Mouse (Mus musculus): ENCODE data around the gene Mns1.
"Not testable (repeated sequence)": the region's sequence is repeated elsewhere in the genome, so short reads cannot be mapped to it uniquely, and the experiment has no call there.

Gene Mns1

GRCm38 (mm10) chr9:72437822-72438701 lies at the start of gene Mns1:
TSS of gene Mns1 (plus strand) at chr9:72438011.
- DNase-seq (ENCODE audit: low spot score) = peak; percentile 94

- no peak for DNase-seq (ENCODE audit: low spot score)
Observed at GRCm38 (mm10) chr9:72388934-72389333, 48.9 kb upstream of the Mns1 start.

DNA sequence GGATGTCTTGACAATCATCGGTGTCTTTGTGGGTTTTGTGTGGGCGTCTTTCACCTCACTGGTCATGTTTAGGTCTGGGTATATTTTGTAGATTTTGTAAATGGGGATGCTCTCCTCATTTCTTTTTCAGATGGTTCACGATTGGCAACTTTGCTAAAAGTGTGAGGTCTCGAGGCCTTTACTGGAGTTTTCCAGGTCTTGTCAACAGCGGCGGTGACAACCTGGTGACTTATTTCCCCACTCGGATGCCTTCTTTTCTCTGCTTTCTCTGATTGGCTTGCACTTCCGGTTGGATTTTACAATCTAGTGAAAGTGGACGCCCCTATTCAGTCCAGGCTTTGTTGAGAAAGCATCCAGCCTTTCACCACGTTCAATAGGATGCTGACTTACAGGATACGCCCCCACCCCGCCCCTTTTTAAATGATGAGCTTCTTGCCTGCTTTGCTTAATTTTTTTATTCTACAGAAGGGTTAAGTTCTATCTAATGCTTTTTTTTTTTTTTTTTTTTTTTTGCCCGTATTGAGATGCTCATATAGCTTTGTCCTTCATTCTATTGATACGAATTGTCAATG lies 48.3 kb upstream of the Mns1 start:
- DNase-seq (ENCODE audit: low spot score) = no peak

- DNase-seq (ENCODE audit: low spot score) = no peak
Observed at GRCm38 (mm10) chr9:72390321-72391077, 47.3 kb upstream of the Mns1 start.

DNA sequence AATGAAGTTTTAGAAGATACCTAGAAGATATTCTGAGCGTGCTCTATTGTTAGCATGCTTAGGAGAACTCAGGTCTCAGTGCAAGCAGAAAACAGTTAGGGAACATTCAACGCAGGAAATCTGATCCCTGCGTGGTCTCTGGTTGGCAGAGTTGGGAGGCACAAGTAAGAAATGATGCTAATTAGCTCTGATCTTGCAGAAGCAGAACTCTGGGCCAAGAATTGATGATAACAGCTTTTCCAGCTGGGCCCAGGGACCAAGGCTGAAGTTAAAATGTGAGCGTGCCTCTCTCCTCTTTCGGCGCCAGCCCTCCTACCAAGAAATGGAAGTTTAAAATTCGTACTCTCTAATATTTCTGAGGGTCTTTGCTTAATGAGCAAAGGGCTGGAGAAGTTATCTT lies 45.1 kb upstream of the Mns1 start:
- DNase-seq (ENCODE audit: low spot score) = no peak

- DNase-seq (ENCODE audit: low spot score) = no peak
Observed at GRCm38 (mm10) chr9:72393238-72393637, 44.6 kb upstream of the Mns1 start.

DNA sequence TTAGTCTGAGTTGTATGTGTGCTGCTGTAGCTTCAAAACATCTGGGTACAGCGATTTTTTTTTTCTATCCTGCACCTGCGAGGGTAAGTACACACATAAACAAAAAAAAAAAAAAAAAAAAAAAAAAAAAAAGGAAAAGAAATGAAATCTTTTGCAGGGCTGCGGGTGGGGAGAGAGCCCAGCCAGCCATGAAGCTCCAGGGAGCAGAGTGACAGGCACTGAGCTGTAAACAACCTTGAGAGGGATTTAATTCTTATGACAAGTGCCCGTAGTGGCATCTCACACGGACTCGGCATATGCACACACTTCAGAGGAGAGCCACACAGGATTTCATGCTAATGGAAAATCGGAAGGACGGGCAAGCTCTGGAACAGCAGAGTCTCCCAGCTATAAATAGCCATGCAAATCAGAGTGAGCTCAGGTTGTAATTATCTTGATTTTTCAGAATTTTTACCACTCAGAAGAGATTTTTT lies 43.9 kb upstream of the Mns1 start:
- DNase-seq (ENCODE audit: low spot score) = no peak

- DNase-seq (ENCODE audit: low spot score) = no peak
Observed at GRCm38 (mm10) chr9:72400121-72400520, 37.7 kb upstream of the Mns1 start.

DNA sequence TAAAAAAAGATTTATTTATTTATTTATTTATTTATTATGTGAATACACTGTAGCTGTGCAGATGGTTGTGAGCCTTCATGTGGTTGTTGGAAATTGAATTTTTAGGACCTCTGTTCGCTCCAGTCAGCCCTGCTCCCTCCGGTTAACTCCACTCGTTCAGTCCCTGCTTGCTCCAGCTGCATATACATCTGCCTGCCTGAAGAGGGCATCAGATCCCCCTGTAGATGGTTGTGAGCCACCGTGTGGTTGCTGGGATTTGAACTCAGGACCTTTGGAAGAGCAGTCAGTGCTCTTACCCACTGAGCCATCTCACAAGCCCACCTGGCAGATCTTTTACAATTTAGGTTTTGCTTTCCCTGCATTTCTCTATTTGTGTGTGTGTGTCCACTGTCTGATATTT lies 36.0 kb upstream of the Mns1 start:
- not testable (repeated sequence) for DNase-seq (ENCODE audit: low spot score)

- no peak for DNase-seq (ENCODE audit: low spot score)
Observed at GRCm38 (mm10) chr9:72403421-72403820, 34.4 kb upstream of the Mns1 start.

DNA sequence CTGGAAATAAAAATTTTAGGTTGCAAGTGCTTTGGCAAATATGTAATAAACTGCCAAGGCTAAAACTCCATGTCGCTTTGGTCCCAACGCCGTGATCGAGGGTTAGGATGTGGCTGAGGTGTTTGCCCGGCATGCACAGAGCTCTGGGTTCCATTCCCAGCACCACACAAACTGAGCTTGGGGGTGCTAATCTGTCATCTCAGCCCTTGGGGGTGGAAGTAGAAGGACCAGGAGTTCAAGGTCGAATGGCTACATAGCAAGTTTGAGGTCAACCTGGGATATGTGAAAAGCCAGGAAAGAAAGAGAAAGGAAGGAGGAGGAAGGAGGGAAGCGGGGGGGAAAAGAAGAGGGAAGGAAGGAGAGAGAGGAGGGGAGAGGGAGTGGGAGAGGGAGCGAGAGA lies 33.4 kb upstream of the Mns1 start:
- DNase-seq (ENCODE audit: low spot score) = no peak

DNA sequence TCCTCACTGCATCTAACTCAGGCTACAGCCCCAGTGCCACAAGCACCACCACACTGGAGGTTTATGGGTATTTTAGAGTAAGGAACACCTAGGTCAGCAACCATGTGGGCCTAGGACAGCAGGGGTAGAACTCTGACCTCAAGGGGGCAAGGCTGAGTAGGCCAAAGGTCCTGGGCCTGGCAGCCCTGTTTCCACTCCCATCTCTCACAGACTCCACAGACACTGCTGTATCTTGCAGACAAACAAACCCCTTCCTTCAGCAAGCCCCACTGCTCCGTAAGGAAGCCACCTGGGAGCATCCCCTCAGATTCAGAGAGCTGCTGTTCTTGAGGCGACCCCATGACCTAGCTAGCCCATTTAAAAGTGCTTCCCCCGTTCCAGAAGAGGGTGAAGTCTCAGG lies 32.9 kb upstream of the Mns1 start:
- no peak for DNase-seq (ENCODE audit: low spot score)

GRCm38 (mm10) chr9:72405882-72406638 lies 31.8 kb upstream of the Mns1 start:
- DNase-seq (ENCODE audit: low spot score) = no peak

DNA sequence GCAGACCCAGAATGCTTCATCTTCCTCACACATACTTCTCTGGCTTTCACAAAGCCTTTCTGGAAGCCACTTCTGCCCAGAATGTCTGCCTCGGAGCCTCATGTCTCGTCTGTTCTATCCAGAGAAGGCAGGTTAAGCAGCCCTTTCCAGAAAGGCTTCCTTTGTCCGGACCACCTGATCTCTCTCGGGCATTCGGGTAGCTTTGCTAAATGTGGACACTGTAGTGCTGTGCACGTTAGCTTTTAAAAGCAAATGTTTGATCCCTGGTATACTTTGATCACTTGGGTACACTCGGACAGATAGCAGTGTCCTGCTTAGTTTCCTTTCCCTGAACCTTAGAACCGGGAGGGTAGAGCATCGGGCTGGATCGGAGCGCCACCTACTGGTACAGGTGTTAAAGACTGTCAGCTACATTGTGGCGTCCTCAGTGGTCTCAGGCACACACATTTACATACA lies 29.7 kb upstream of the Mns1 start:
- DNase-seq (ENCODE audit: low spot score) = peak; percentile 82

- DNase-seq (ENCODE audit: low spot score) = peak; percentile 32
Observed at GRCm38 (mm10) chr9:72409381-72410225, 28.2 kb upstream of the Mns1 start.

GRCm38 (mm10) chr9:72411746-72412145 lies 26.1 kb upstream of the Mns1 start:
- DNase-seq (ENCODE audit: low spot score) = no peak

- no peak for DNase-seq (ENCODE audit: low spot score)
Observed at GRCm38 (mm10) chr9:72418443-72418842, 19.4 kb upstream of the Mns1 start.

DNA sequence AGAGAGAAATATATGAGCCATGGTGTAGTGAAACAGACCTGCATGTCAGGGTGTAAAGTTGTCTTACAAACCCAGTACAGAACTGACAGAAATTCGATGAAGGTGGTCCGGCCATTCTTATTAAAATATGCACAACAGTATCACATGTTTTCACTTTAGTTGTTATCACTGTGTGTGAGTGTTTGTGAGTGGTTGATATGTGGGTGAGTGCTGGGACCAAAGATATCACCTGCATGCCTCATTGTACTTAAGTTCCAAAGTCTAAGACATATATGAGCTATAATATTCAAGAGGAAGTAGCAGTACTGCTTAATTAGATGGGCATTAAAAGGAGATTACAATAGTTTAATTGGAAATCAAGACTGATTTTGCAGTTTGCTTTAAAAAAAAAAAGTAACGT lies 17.3 kb upstream of the Mns1 start:
- DNase-seq (ENCODE audit: low spot score) = no peak

- DNase-seq (ENCODE audit: low spot score) = peak; percentile 32
Observed at GRCm38 (mm10) chr9:72422284-72422683, 15.5 kb upstream of the Mns1 start.

DNA sequence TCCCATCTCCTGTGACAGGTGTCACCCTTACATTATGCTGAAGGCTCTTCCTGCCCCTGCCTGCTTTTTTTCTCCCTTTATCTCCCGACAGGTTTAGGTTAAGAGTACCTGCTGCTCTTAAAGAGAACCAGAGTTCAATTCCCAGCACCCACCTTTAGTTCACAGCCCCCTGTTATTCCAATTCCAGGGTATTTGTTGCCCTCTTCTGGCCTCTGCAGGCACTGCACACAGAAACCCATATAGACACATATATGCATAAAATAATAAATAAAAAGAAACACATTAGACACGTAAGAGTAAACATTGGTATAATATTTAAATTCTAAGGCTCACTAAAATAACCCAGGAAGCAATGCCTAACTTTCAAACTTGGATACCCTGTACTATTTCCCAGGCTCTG lies 15.1 kb upstream of the Mns1 start:
- peak; percentile 8 for DNase-seq (ENCODE audit: low spot score)

GRCm38 (mm10) chr9:72425300-72425850 lies 12.4 kb upstream of the Mns1 start:
- DNase-seq (ENCODE audit: low spot score) = no peak

Data from MN1 (cell line).